Mouse (Mus musculus) small intestine, adult 2 months (tissue): ENCODE data around the gene Hmx1.

Experiments
- CTCF ChIP-seq: fragments of 200-500 bp; IDR thresholded peaks from 2 replicates; pipeline ENCODE4 v1.5.1; 2012; ENCODE audit warnings: low read depth, mild to moderate bottlenecking, control low read depth, inconsistent platforms, low read length, moderate library complexity, mixed read lengths; ENCODE audit not compliant: insufficient replicate concordance, insufficient read length; ENCODE audit errors: extremely low read depth
- POLR2A ChIP-seq: fragments of 200-500 bp; IDR thresholded peaks from 2 replicates; pipeline ENCODE4 v1.6.1; 2012; ENCODE audit warnings: low read depth, mild to moderate bottlenecking, control low read depth, inconsistent platforms, low read length, moderate library complexity

- no peak for TF ChIP-seq CTCF
- no peak for TF ChIP-seq POLR2A
These were observed 3.4 kb downstream of the Hmx1 start for GRCm38 (mm10) chr5:35392334-35392695.
